Mouse (Mus musculus) neutrophil, adult 83 days (primary cell): ENCODE results near the gene Cenpx. TPM values are rescaled to one million over a fixed set of nuclear protein-coding genes. Genes with fewer than 3 reads are reported as not detected.

ENCODE experiments used
- total RNA-seq, 2 experiments: library from RNA; stranded (reverse); gene quantifications; one replicate each; pipeline ENCODE4 v1.2.4; 2023

Gene Cenpx
- 10 to 100 TPM; 33.5 to 39.0 TPM for total RNA-seq

GRCm38 (mm10) chr11:120713580-120714518, at the start of gene Cenpx, which contains the start of gene Lrrc45:
TSS of gene Cenpx (minus strand) at chr11:120713738.
TSS of gene Lrrc45 (plus strand) at chr11:120713925.

GRCm38 (mm10) chr11:120762672-120763041, 49.1 kb upstream of the Cenpx start, which contains the start of gene Hmga1b:
TSS of gene Hmga1b (plus strand) at chr11:120762794.

GRCm38 (mm10) chr11:120731858-120732680, 18.5 kb upstream of the Cenpx start, which contains the start of gene Cbr2:
TSS of gene Cbr2 (minus strand) at chr11:120732114.

GRCm38 (mm10) chr11:120727169-120727527, 13.6 kb upstream of the Cenpx start, which contains the start of gene Dcxr:
TSS of gene Dcxr (minus strand) at chr11:120727281.

GRCm38 (mm10) chr11:120721124-120722066, 7.9 kb upstream of the Cenpx start, which contains the start of gene Rac3:
TSS of gene Rac3 (plus strand) at chr11:120721470.

GRCm38 (mm10) chr11:120672687-120673593, 40.6 kb downstream of the Cenpx start, which contains the start of gene Aspscr1:
TSS of gene Aspscr1 (plus strand) at chr11:120672973.

GRCm38 (mm10) chr11:120661076-120661460, 52.5 kb downstream of the Cenpx start, which contains the start of gene Notum:
TSS of gene Notum (minus strand) at chr11:120661175.

Other genes with a start within 250 kb of the Cenpx start
- 10 to 100 TPM in 1 of 2 experiments, 1 to 10 TPM in 1; 8.7 to 10.5 TPM for gene Arl16, start 246.1 kb downstream of the Cenpx start, total RNA-seq
- 10 to 100 TPM; 18.3 to 23.1 TPM for gene Mrpl12, start 229.1 kb downstream of the Cenpx start, total RNA-seq
- gene Slc25a10, start 221.9 kb downstream of the Cenpx start, total RNA-seq = 10 to 100 TPM; 16.4 to 19.3 TPM
- not detected for gene Gcgr, start 183.0 kb downstream of the Cenpx start, total RNA-seq
- gene Mcrip1, start 164.0 kb downstream of the Cenpx start, total RNA-seq = 10 to 100 TPM; 34.2 to 37.3 TPM
- under 1 TPM in 1 of 2 experiments, not detected in 1; 0.75 TPM for gene Ppp1r27, start 162.6 kb downstream of the Cenpx start, total RNA-seq
- 100 to 1,000 TPM; 266 to 274 TPM for gene P4hb, start 140.5 kb downstream of the Cenpx start, total RNA-seq
- 100 to 1,000 TPM; 361 to 393 TPM for gene Arhgdia, start 132.1 kb downstream of the Cenpx start, total RNA-seq
- 100 to 1,000 TPM; 143 to 147 TPM for gene Alyref, start 115.4 kb downstream of the Cenpx start, total RNA-seq
- gene Anapc11, start 115.3 kb downstream of the Cenpx start, total RNA-seq = 10 to 100 TPM; 49.3 to 52.8 TPM
- gene Npb, start 105.3 kb downstream of the Cenpx start, total RNA-seq = 1 to 10 TPM; 1.2 to 1.5 TPM
- gene Pcyt2, start 95.8 kb downstream of the Cenpx start, total RNA-seq = 10 to 100 TPM; 37.2 to 38.3 TPM
- 100 to 1,000 TPM; 119 to 120 TPM for gene Sirt7, start 88.5 kb downstream of the Cenpx start, total RNA-seq
- 100 to 1,000 TPM; 107 to 135 TPM for gene Mafg, start 80.1 kb downstream of the Cenpx start, total RNA-seq
- gene Pycr1, start 70.0 kb downstream of the Cenpx start, total RNA-seq = 1 to 10 TPM; 1.1 to 1.2 TPM
- gene Myadml2, start 65.6 kb downstream of the Cenpx start, total RNA-seq = not detected
- gene Notum, start 52.6 kb downstream of the Cenpx start, total RNA-seq = under 1 TPM in 1 of 2 experiments, not detected in 1; 0.39 TPM
- 10 to 100 TPM; 85.4 to 88.2 TPM for gene Aspscr1, start 40.8 kb downstream of the Cenpx start, total RNA-seq
- gene Lrrc45, start 187 bp upstream of the Cenpx start, total RNA-seq = 10 to 100 TPM; 12.8 to 17.1 TPM
- gene Rac3, start 7.7 kb upstream of the Cenpx start, total RNA-seq = under 1 TPM in 1 of 2 experiments, not detected in 1; 0.33 TPM
- 1 to 10 TPM; 8.3 to 8.5 TPM for gene Dcxr, start 13.5 kb upstream of the Cenpx start, total RNA-seq
- gene Cbr2, start 18.4 kb upstream of the Cenpx start, total RNA-seq = 1 to 10 TPM; 7.3 to 9.0 TPM
- gene Hmga1b, start 49.1 kb upstream of the Cenpx start, total RNA-seq = 10 to 100 TPM; 40.0 to 43.8 TPM
- 10 to 100 TPM; 14.0 to 15.3 TPM for gene Rfng, start 70.5 kb upstream of the Cenpx start, total RNA-seq
- 10 to 100 TPM; 38.0 to 39.9 TPM for gene Gps1, start 70.5 kb upstream of the Cenpx start, total RNA-seq
- gene Dus1l, start 82.7 kb upstream of the Cenpx start, total RNA-seq = 10 to 100 TPM; 31.0 to 32.0 TPM
- gene Fasn, start 110.8 kb upstream of the Cenpx start, total RNA-seq = 10 to 100 TPM; 28.3 to 29.7 TPM
- gene Ccdc57, start 219.1 kb upstream of the Cenpx start, total RNA-seq = 1 to 10 TPM; 4.2 to 4.5 TPM
- gene Slc16a3, start 234.7 kb upstream of the Cenpx start, total RNA-seq = 100 to 1,000 TPM; 484 to 693 TPM